Mouse (Mus musculus): ENCODE data around the gene Slc5a10. TPM values are rescaled to one million over a fixed set of nuclear protein-coding genes. Genes with fewer than 3 reads are reported as not detected.
"Not testable (repeated sequence)": the region's sequence is repeated elsewhere in the genome, so short reads cannot be mapped to it uniquely, and the experiment has no call there.

Slc5a10 gene
- polyA plus RNA-seq, 1 experiment from 2014 or later = 0.06 TPM

- TF ChIP-seq EP300 (IDR thresholded peaks at IDR 0.05) = no peak
- TF ChIP-seq CTCF (IDR thresholded peaks at IDR 0.05) = no peak
- Histone ChIP-seq H3K4me2 (replicated peaks; ENCODE audit: low read depth, low read length) (no peak overlapping the region), H3K9me3 (ENCODE audit: low read length) (no peaks in the 10 kb centered on the region), H3K9ac (replicated peaks; ENCODE audit: low read depth) (no peak overlapping the region), H3K4me1 (ENCODE audit: insufficient read depth, low read depth, low read length) (peaks cover 5% of the 10 kb centered on the region; the same call in 1 of the 2 replicates), H3K27me3 (replicated peaks; ENCODE audit: insufficient read depth, low read length) (no peaks in the 10 kb centered on the region), H3K36me3 (ENCODE audit: insufficient read depth, low read length) (no peaks in the 10 kb centered on the region), H3K4me3 (ENCODE audit: low read depth, low read length) (no peak overlapping the region), H3K27ac (ENCODE audit: low read length) (peak overlapping the region; percentile 22)
- WGBS = 39% methylated on average over 11 of the region's 11 CpGs
- ATAC-seq = peak; percentile 81
- peak; percentile 69 for DNase-seq (ENCODE audit: low spot score)
Observed at GRCm38 (mm10) chr11:61644576-61645326, 75.9 kb downstream of the Slc5a10 start.

- Histone ChIP-seq H3K9ac (replicated peaks; ENCODE audit: low read depth) (no peak overlapping the region), H3K27me3 (replicated peaks; ENCODE audit: insufficient read depth, low read length) (no peaks in the 10 kb centered on the region), H3K27ac (ENCODE audit: low read length) (no peak overlapping the region), H3K4me1 (ENCODE audit: insufficient read depth, low read depth, low read length) (peaks cover 5% of the 10 kb centered on the region; the same call in 1 of the 2 replicates), H3K36me3 (ENCODE audit: insufficient read depth, low read length) (no peaks in the 10 kb centered on the region), H3K9me3 (ENCODE audit: low read length) (no peaks in the 10 kb centered on the region), H3K4me3 (ENCODE audit: low read depth, low read length) (no peak overlapping the region), H3K4me2 (replicated peaks; ENCODE audit: low read depth, low read length) (no peak overlapping the region)
- ATAC-seq = no peak
- 69% methylated on average over 5 of the region's 5 CpGs for WGBS
- TF ChIP-seq EP300 (IDR thresholded peaks at IDR 0.05) = no peak
- no peak for TF ChIP-seq CTCF (IDR thresholded peaks at IDR 0.05)
- DNase-seq (ENCODE audit: low spot score) = no peak
Observed at GRCm38 (mm10) chr11:61643184-61643961, 77.3 kb downstream of the Slc5a10 start.

GRCm38 (mm10) chr11:61642106-61642505, 78.5 kb downstream of the Slc5a10 start:
- Histone ChIP-seq H3K4me2 (replicated peaks; ENCODE audit: low read depth, low read length) (no peak overlapping the region), H3K9me3 (ENCODE audit: low read length) (no peaks in the 10 kb centered on the region), H3K4me3 (ENCODE audit: low read depth, low read length) (no peak overlapping the region), H3K4me1 (ENCODE audit: insufficient read depth, low read depth, low read length) (peaks cover 5% of the 10 kb centered on the region; the same call in 1 of the 2 replicates), H3K36me3 (ENCODE audit: insufficient read depth, low read length) (no peaks in the 10 kb centered on the region), H3K9ac (replicated peaks; ENCODE audit: low read depth) (no peak overlapping the region), H3K27me3 (replicated peaks; ENCODE audit: insufficient read depth, low read length) (no peaks in the 10 kb centered on the region), H3K27ac (ENCODE audit: low read length) (no peak overlapping the region)
- no peak for DNase-seq (ENCODE audit: low spot score)
- TF ChIP-seq CTCF (IDR thresholded peaks at IDR 0.05) = no peak
- TF ChIP-seq EP300 (IDR thresholded peaks at IDR 0.05) = no peak
- ATAC-seq = no peak
- WGBS = 68% methylated on average over 7 of the region's 7 CpGs

GRCm38 (mm10) chr11:61640585-61640984, 80.0 kb downstream of the Slc5a10 start:
- H3K27ac ChIP-seq (ENCODE audit: low read length); ATAC-seq; H3K4me1 ChIP-seq (ENCODE audit: insufficient read depth, low read depth, low read length); H3K4me3 ChIP-seq (ENCODE audit: low read depth, low read length); H3K9me3 ChIP-seq (ENCODE audit: low read length); H3K4me2 ChIP-seq (replicated peaks; ENCODE audit: low read depth, low read length); H3K36me3 ChIP-seq (ENCODE audit: insufficient read depth, low read length); H3K27me3 ChIP-seq (replicated peaks; ENCODE audit: insufficient read depth, low read length); DNase-seq (ENCODE audit: low spot score); H3K9ac ChIP-seq (replicated peaks; ENCODE audit: low read depth): not testable (repeated sequence)
- WGBS = 45% methylated on average over 9 of the region's 9 CpGs

GRCm38 (mm10) chr11:61639601-61640177, 80.9 kb downstream of the Slc5a10 start:
- H3K4me1 ChIP-seq (ENCODE audit: insufficient read depth, low read depth, low read length) = no peaks in the 10 kb centered on the region
- H3K4me2 ChIP-seq (replicated peaks; ENCODE audit: low read depth, low read length) = no peak overlapping the region
- H3K4me3 ChIP-seq (ENCODE audit: low read depth, low read length) = no peak overlapping the region
- WGBS = 67% methylated on average over 6 of the region's 6 CpGs
- H3K9ac ChIP-seq (replicated peaks; ENCODE audit: low read depth) = no peak overlapping the region
- H3K27me3 ChIP-seq (replicated peaks; ENCODE audit: insufficient read depth, low read length) = no peaks in the 10 kb centered on the region
- no peak overlapping the region for H3K27ac ChIP-seq (ENCODE audit: low read length)
- no peak for TF ChIP-seq CTCF (IDR thresholded peaks at IDR 0.05)
- TF ChIP-seq EP300 (IDR thresholded peaks at IDR 0.05) = no peak
- H3K36me3 ChIP-seq (ENCODE audit: insufficient read depth, low read length) = no peaks in the 10 kb centered on the region
- no peak for DNase-seq (ENCODE audit: low spot score)
- no peak for ATAC-seq
- H3K9me3 ChIP-seq (ENCODE audit: low read length) = no peaks in the 10 kb centered on the region

All from lung, postnatal 0 days (tissue).